Mouse (Mus musculus) kidney, adult 2 months (tissue): ENCODE data around the gene Xbp1.

Experiments
- CTCF ChIP-seq: fragments of 200-500 bp; conservative IDR thresholded peaks from 2 replicates; pipeline ENCODE4 v1.5.1; 2011; ENCODE audit warnings: low read depth, mild to moderate bottlenecking, control low read depth, low read length, moderate library complexity, mixed read lengths; ENCODE audit not compliant: insufficient read depth, insufficient read length
- POLR2A ChIP-seq: fragments of 200-500 bp; IDR thresholded peaks from one replicate; pipeline ENCODE4 v1.6.1; 2011; ENCODE audit warnings: low read depth, low read length, control low read depth

DNA sequence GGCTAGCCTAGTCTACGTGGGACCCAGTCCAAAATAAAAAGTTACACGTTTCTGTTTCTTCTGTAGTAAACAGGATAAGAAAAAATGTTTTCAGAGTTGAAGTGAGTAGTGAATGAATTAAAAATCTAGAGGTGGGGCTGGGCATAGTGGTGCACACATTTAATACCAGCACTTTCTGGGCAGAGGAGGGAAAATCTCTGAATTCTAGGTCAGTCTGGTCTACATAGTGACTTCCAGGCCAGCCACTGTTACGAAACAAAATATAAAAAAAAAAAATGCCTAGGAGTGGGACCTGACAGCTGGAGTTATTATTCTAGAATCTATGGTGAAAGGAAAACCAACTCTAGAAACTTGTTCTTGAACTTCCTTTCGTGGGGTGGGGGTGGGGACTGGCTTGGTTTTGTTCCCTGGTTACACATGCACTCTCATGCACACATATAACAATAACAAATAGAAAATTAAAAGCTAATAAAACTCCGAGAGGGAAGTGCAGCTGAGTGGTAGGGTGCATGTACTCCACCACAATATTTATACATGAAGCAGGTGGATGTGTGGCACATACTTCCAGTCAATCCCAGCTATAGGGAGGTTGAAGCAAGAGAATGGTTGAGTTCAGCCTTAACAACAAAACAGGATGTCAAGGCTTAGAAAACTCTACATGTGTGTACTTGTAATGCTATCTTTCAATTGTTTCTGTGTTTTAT is 22.2 kb downstream of the Xbp1 start:
- TF ChIP-seq POLR2A (no peak), CTCF (no peak)
